Mouse (Mus musculus): ENCODE measurements around the gene Thumpd3. TPM values are rescaled to one million over a fixed set of nuclear protein-coding genes. Genes with fewer than 3 reads are reported as not detected.

The Thumpd3 gene
- total and polyA plus RNA-seq, 3 experiments, result 74.8 to 158 (median 89.1) TPM

- Histone ChIP-seq H3K4me1 (ENCODE audit: control insufficient read depth in 1 of 2, insufficient read depth in 2 of 2, low read length in 2 of 2) (peaks cover 0 to 3% of the 10 kb centered on the region in 2 experiments; a peak in 1 of 4 replicates), H3K36me3 (ENCODE audit: control insufficient read depth in 1 of 2, insufficient read depth in 2 of 2, low read length in 2 of 2) (no peaks in the 10 kb centered on the region), H3K4me3 (ENCODE audit: control insufficient read depth in 1 of 2, insufficient read depth in 1 of 2, low read depth in 2 of 2, low read length in 2 of 2) (no peak overlapping the region), H3K9ac (ENCODE audit: control insufficient read depth, low read depth, low read length, poor library complexity, severe bottlenecking) (no peak overlapping the region), H3K9me3 (replicated peaks; ENCODE audit: insufficient read depth, low read length) (no peaks in the 10 kb centered on the region), H3K27me3 (ENCODE audit: control insufficient read depth in 1 of 2, insufficient read depth in 2 of 2, low read length in 2 of 2) (peaks cover 0 to 1% of the 10 kb centered on the region in 2 experiments; a peak in 1 of 4 replicates), H3K27ac (ENCODE audit: control insufficient read depth, low read depth, low read length) (no peak overlapping the region), H3K79me2 (ENCODE audit: control insufficient read depth, insufficient read depth, low read length, poor library complexity) (no peaks in the 10 kb centered on the region)
- no peak for DNase-seq (ENCODE audit: low read depth, low spot score)
- TF ChIP-seq ZC3H11A (IDR thresholded peaks at IDR 0.05; ENCODE audit: low read depth, low read length), result no peak
- no peak for TF ChIP-seq UBTF (IDR thresholded peaks at IDR 0.05; ENCODE audit: borderline replicate concordance, insufficient read depth, low read depth, low read length)
- no peak for TF ChIP-seq SIN3A (IDR thresholded peaks at IDR 0.05; ENCODE audit: low read length)
- TF ChIP-seq MAFK (IDR thresholded peaks at IDR 0.05; ENCODE audit: borderline replicate concordance, low read depth, low read length), result no peak
- TF ChIP-seq CHD1 (IDR thresholded peaks at IDR 0.05; ENCODE audit: low read depth, low read length), result no peak
- TF ChIP-seq ZNF384 (IDR thresholded peaks at IDR 0.05; ENCODE audit: low read depth, low read length), result no peak
- TF ChIP-seq POLR2AphosphoS2 (IDR thresholded peaks at IDR 0.05; ENCODE audit: low read length), result no peak
- no peak for TF ChIP-seq MEF2A (IDR thresholded peaks at IDR 0.05; ENCODE audit: extremely low read depth, insufficient replicate concordance, low read depth, low read length, poor library complexity, severe bottlenecking)
- TF ChIP-seq USF1 (IDR thresholded peaks at IDR 0.05; ENCODE audit: low read depth, low read length), result no peak
- TF ChIP-seq ZKSCAN1 (IDR thresholded peaks at IDR 0.05; ENCODE audit: low read depth, low read length), result no peak
- TF ChIP-seq ETS1 (IDR thresholded peaks at IDR 0.05; ENCODE audit: low read depth, low read length), result no peak
- no peak for TF ChIP-seq GABPA (IDR thresholded peaks at IDR 0.05; ENCODE audit: low read depth, low read length)
- no peak for TF ChIP-seq USF2 (IDR thresholded peaks at IDR 0.05; ENCODE audit: borderline replicate concordance in 1 of 2, insufficient read depth in 1 of 2, low read depth in 1 of 2, low read length in 2 of 2)
- TF ChIP-seq MAZ (IDR thresholded peaks at IDR 0.05; ENCODE audit: low read depth, low read length), result no peak
- TF ChIP-seq SMC3 (IDR thresholded peaks at IDR 0.05; ENCODE audit: low read depth, low read length), result no peak
Measured at GRCm38 (mm10) chr6:113003313-113004111, 42.5 kb upstream of the Thumpd3 start.

- peaks cover 0 to 3% of the 10 kb centered on the region in 2 experiments; a peak in 2 of 4 replicates for H3K27me3 ChIP-seq (ENCODE audit: control insufficient read depth in 1 of 2, insufficient read depth in 2 of 2, low read length in 2 of 2)
- no peak overlapping the region for H3K4me3 ChIP-seq (ENCODE audit: control insufficient read depth in 1 of 2, insufficient read depth in 1 of 2, low read depth in 2 of 2, low read length in 2 of 2)
- DNase-seq (ENCODE audit: low read depth, low spot score), result no peak
- H3K36me3 ChIP-seq (ENCODE audit: control insufficient read depth in 1 of 2, insufficient read depth in 2 of 2, low read length in 2 of 2), result no peaks in the 10 kb centered on the region
- H3K4me1 ChIP-seq (ENCODE audit: control insufficient read depth in 1 of 2, insufficient read depth in 2 of 2, low read length in 2 of 2), result no peaks in the 10 kb centered on the region
- H3K27ac ChIP-seq (ENCODE audit: control insufficient read depth, low read depth, low read length), result no peak overlapping the region
- H3K79me2 ChIP-seq (ENCODE audit: control insufficient read depth, insufficient read depth, low read length, poor library complexity), result no peaks in the 10 kb centered on the region
- H3K9ac ChIP-seq (ENCODE audit: control insufficient read depth, low read depth, low read length, poor library complexity, severe bottlenecking), result no peak overlapping the region
- TF ChIP-seq ZNF384 (IDR thresholded peaks at IDR 0.05; ENCODE audit: low read depth, low read length), result no peak
- no peak for TF ChIP-seq NRF1 (IDR thresholded peaks at IDR 0.05; ENCODE audit: insufficient read depth, low read depth, low read length, poor library complexity, severe bottlenecking)
- no peak for TF ChIP-seq MEF2A (IDR thresholded peaks at IDR 0.05; ENCODE audit: extremely low read depth, insufficient replicate concordance, low read depth, low read length, poor library complexity, severe bottlenecking)
- no peak for TF ChIP-seq JUND (IDR thresholded peaks at IDR 0.05; ENCODE audit: low read depth, low read length)
- no peak for TF ChIP-seq USF2 (IDR thresholded peaks at IDR 0.05; ENCODE audit: borderline replicate concordance in 1 of 2, insufficient read depth in 1 of 2, low read depth in 1 of 2, low read length in 2 of 2)
- TF ChIP-seq MAX (IDR thresholded peaks at IDR 0.05; ENCODE audit: low read length), result no peak
- no peak for TF ChIP-seq MAFK (IDR thresholded peaks at IDR 0.05; ENCODE audit: borderline replicate concordance, low read depth, low read length)
- no peak for TF ChIP-seq CHD1 (IDR thresholded peaks at IDR 0.05; ENCODE audit: low read depth, low read length)
- no peak for TF ChIP-seq TAL1 (IDR thresholded peaks at IDR 0.05; ENCODE audit: low read length)
- no peak for TF ChIP-seq UBTF (IDR thresholded peaks at IDR 0.05; ENCODE audit: borderline replicate concordance, insufficient read depth, low read depth, low read length)
- TF ChIP-seq BHLHE40 (IDR thresholded peaks at IDR 0.05; ENCODE audit: borderline replicate concordance, low read depth, low read length), result no peak
- no peak for TF ChIP-seq ZKSCAN1 (IDR thresholded peaks at IDR 0.05; ENCODE audit: low read depth, low read length)
- no peak for TF ChIP-seq MAZ (IDR thresholded peaks at IDR 0.05; ENCODE audit: low read depth, low read length)
- TF ChIP-seq MXI1 (IDR thresholded peaks at IDR 0.05; ENCODE audit: low read depth, low read length), result no peak
- no peak for TF ChIP-seq RCOR1 (IDR thresholded peaks at IDR 0.05; ENCODE audit: low read depth, low read length)
- TF ChIP-seq POLR2A (IDR thresholded peaks at IDR 0.05; ENCODE audit: control insufficient read depth in 1 of 2, insufficient read depth in 1 of 2, low read depth in 1 of 2, low read length in 2 of 2, poor library complexity in 1 of 2), result no peak
- H3K9me3 ChIP-seq (replicated peaks; ENCODE audit: insufficient read depth, low read length), result no peaks in the 10 kb centered on the region
Measured at GRCm38 (mm10) chr6:113006833-113007232, 39.2 kb upstream of the Thumpd3 start.
